ENCODE assay signal across 31 mouse cellular contexts in the genomic region with DNA sequence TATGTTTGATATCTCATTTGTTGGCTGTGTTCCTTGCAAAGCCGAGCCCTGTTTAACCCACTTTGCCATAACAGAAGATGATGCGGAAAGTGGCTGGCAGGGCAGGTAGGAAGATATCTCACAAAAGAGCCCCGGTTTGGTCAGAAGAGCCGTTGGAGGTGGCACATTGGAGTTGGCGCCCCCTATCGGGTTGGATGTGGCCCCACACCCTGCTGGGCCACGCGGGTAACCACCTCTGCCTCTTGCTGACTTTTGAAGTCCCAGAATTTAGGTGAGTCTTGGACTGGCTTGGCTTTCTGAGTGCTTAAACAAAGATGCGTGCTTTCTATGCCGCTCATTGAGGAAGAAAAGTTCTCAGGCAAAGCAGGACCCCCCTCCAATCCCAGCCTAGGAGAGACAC. TPM values are rescaled to one million over a fixed set of nuclear protein-coding genes. Genes with fewer than 3 reads are reported as not detected.
A peak's percentile ranks its signal among the peaks of the same experiment; 100 is the strongest.
DNase-seq lines count a peak whose midpoint lies in the region; TF ChIP-seq lines count a peak whose summit lies in the region.
"Had no signal": no experiment of that assay in that cellular context is flagged by ENCODE, and none has a peak within 500 bp of the region (broad histone marks: within the 10 kb centered on the region; RNA-seq: fewer than 3 reads in every experiment).

No protein-coding gene starts in this region.

- peak overlapping the region; percentile 28; the same call in 1 of the 2 replicates for H3K27ac ChIP-seq in layer of hippocampus, adult 2 months
- no peak overlapping the region for H3K27ac ChIP-seq in ES-E14 (ENCODE audit: insufficient read depth, low read depth, low read length, poor library complexity, severe bottlenecking)
- H3K27ac ChIP-seq in limb, embryonic 10.5 days: no peak overlapping the region
- H3K27ac ChIP-seq: embryonic facial prominence, embryonic 10.5 days; forebrain, embryonic 15.5 days; hindbrain, embryonic 10.5 days; limb, embryonic 13.5 days; liver, embryonic 12.5 days; midbrain, embryonic 10.5 days; neural tube, embryonic 15.5 days had no signal

- TF ChIP-seq CTCF in layer of hippocampus, adult 2 months (conservative IDR thresholded peaks at IDR 0.05): peak; percentile 69

- no peak overlapping the region for H3K9ac ChIP-seq in ES-E14 (ENCODE audit: insufficient read depth, low read depth, low read length, poor library complexity, severe bottlenecking)
- H3K9ac ChIP-seq: forebrain, embryonic 15.5 days; heart, embryonic 12.5 days; limb, embryonic 13.5 days; liver, embryonic 12.5 days; neural tube, embryonic 15.5 days had no signal

- 74% methylated on average over 10 of the region's 10 CpGs for WGBS in limb, embryonic 10.5 days

- peak; percentile 29 to 36 for DNase-seq in cerebellum, postnatal 10 days
- DNase-seq in cerebellum, adult 8-10 months: no peak
- DNase-seq in layer of hippocampus, adult 2 months (ENCODE audit: low spot score in 2 of 2): peak in 1 of 2 experiments; percentile 25
- no peak for DNase-seq in layer of hippocampus, adult 9-10 months (ENCODE audit: low spot score)
- peak; percentile 26 for DNase-seq in ES-E14 (ENCODE audit: low read depth, low spot score)
- DNase-seq in testis, postnatal 10 days (ENCODE audit: low spot score): peak; percentile 46
- DNase-seq in limb, embryonic 10.5 days (ENCODE audit: low spot score): no peak
- DNase-seq in heart, adult 9 months (ENCODE audit: low spot score in 2 of 2): no peak
- DNase-seq: adrenal gland, postnatal 14 days; gastrocnemius, postnatal 10 days; heart, postnatal 10 days; kidney, postnatal 25 days; lung, adult 18-20 months; lung, postnatal 10 days; thymus, adult 18-20 months had no signal

- in situ Hi-C loops in ES-E14 (cut with MboI; ENCODE audit: low sequenced_read_pairs in 2 of 2, unreplicated experiment in 2 of 2): no loop called here

- no peaks in the 10 kb centered on the region for H3K4me1 ChIP-seq in ES-E14 (ENCODE audit: control insufficient read depth in 2 of 2, insufficient read depth in 2 of 2, low read length in 2 of 2, poor library complexity in 1 of 2)
- H3K4me1 ChIP-seq in limb, embryonic 10.5 days: peaks cover 7% of the 10 kb centered on the region; the same call in 1 of the 2 replicates
- H3K4me1 ChIP-seq: forebrain, embryonic 15.5 days; heart, embryonic 12.5 days; liver, embryonic 12.5 days; midbrain, embryonic 10.5 days had no signal

- H3K36me3 ChIP-seq in ES-E14 (ENCODE audit: control insufficient read depth, insufficient read depth, low read length, poor library complexity, severe bottlenecking): no peaks in the 10 kb centered on the region
- no peaks in the 10 kb centered on the region for H3K36me3 ChIP-seq in limb, embryonic 10.5 days
- H3K36me3 ChIP-seq: embryonic facial prominence, embryonic 10.5 days; forebrain, embryonic 15.5 days; heart, embryonic 12.5 days; hindbrain, embryonic 10.5 days; limb, embryonic 13.5 days; liver, embryonic 12.5 days; midbrain, embryonic 10.5 days; neural tube, embryonic 15.5 days had no signal

- no peaks in the 10 kb centered on the region for H3K27me3 ChIP-seq in limb, embryonic 10.5 days (ENCODE audit: low read depth, poor library complexity, severe bottlenecking)
- H3K27me3 ChIP-seq: forebrain, embryonic 15.5 days; liver, embryonic 12.5 days; neural tube, embryonic 15.5 days had no signal

- no peaks in the 10 kb centered on the region for H3K9me3 ChIP-seq in ES-E14 (ENCODE audit: control insufficient read depth, insufficient read depth, low read depth, low read length)
- H3K9me3 ChIP-seq in limb, embryonic 10.5 days (replicated peaks): peaks cover under 1% of the 10 kb centered on the region; the same call in 1 of the 2 replicates
- H3K9me3 ChIP-seq: forebrain, embryonic 15.5 days; liver, embryonic 12.5 days; neural tube, embryonic 15.5 days had no signal

- no peak overlapping the region for H3K4me3 ChIP-seq in layer of hippocampus, adult 2 months
- H3K4me3 ChIP-seq in ES-E14 (ENCODE audit: insufficient read depth in 1 of 2, low read depth in 1 of 2, low read length in 2 of 2, poor library complexity in 1 of 2, severe bottlenecking in 1 of 2): no peak overlapping the region
- H3K4me3 ChIP-seq in limb, embryonic 10.5 days: no peak overlapping the region
- H3K4me3 ChIP-seq: embryonic facial prominence, embryonic 10.5 days; forebrain, embryonic 15.5 days; heart, embryonic 12.5 days; hindbrain, embryonic 10.5 days; limb, embryonic 13.5 days; liver, embryonic 12.5 days; midbrain, embryonic 10.5 days; neural tube, embryonic 15.5 days had no signal

TF ChIP-seq in ES-E14, 5 proteins besides CTCF, POLR2A, EP300 and RAD21:
- TF ChIP-seq CHD2 (IDR thresholded peaks at IDR 0.05; ENCODE audit: low read depth, low read length) (no peak), HCFC1 (IDR thresholded peaks at IDR 0.05; ENCODE audit: borderline replicate concordance, insufficient read depth, low read length) (no peak), MAFK (IDR thresholded peaks at IDR 0.05; ENCODE audit: insufficient read depth, low read depth, low read length) (no peak), ZNF384 (IDR thresholded peaks at IDR 0.05; ENCODE audit: low read depth, low read length) (no peak), ZC3H11A (IDR thresholded peaks at IDR 0.05; ENCODE audit: borderline replicate concordance, low read depth, low read length) (no peak)

RNA-seq across cellular contexts. Expression of gene Gm4791, which starts 56.1 kb away (rescaled TPM):
- not detected for total RNA-seq in layer of hippocampus, adult 2 months (2021)
- not detected in 2 replicates for total RNA-seq in ES-E14 (2012; rRNA removed)
- polyA plus RNA-seq in limb, embryonic 10.5 days (2016; fragmentation: Nextera tagmentation; extraction: Ambion mirVana): not detected in 2 replicates
- total RNA-seq: adrenal gland, postnatal 14 days; gastrocnemius, postnatal 10 days; heart, postnatal 10 days; layer of hippocampus, postnatal 14 days; left cerebral cortex, postnatal 10 days; MEL had no signal
- polyA plus RNA-seq: cortical plate, adult 2 months; forebrain, embryonic 15.5 days; heart, embryonic 12.5 days; hindbrain, embryonic 10.5 days; intestine, postnatal 0 days; kidney, embryonic 14.5 days; liver, embryonic 12.5 days; midbrain, embryonic 10.5 days; midbrain, embryonic 16.5 days; neural tube, embryonic 15.5 days; urinary bladder, adult 2 months had no signal

Comparison
In these comparisons a context has a peak if more than half of its experiments do, and no peak if none do; other contexts are left out.
1. DNase-seq: peak in cerebellum, postnatal 10 days (2 of 2), ES-E14 (single experiment) and testis, postnatal 10 days (single experiment); none in cerebellum, adult 8-10 months (single experiment), layer of hippocampus, adult 9-10 months (single experiment), limb, embryonic 10.5 days (single experiment) and heart, adult 9 months (0 of 2).